Mouse (Mus musculus) liver, embryonic 11.5 days (tissue): ENCODE results near the gene Cnot6l. TPM values are rescaled to one million over a fixed set of nuclear protein-coding genes. Genes with fewer than 3 reads are reported as not detected.
A peak's percentile ranks its signal among the peaks of the same experiment; 100 is the strongest.

Experiments used
- ATAC-seq: fragments of 200-750 bp; cut with Nextera tagmentation; replicated peaks from 2 replicates; pipeline ENCODE4 v1.8.0; 2017; ENCODE audit warnings: moderate number of reproducible peaks, mild to moderate bottlenecking, moderate TSS enrichment, moderate library complexity; ENCODE audit not compliant: low FRiP score
- DNase-seq: peaks from one replicate; pipeline ENCODE4 v3.0.0-alpha.2; 2017; ENCODE audit warnings: low spot score
- H3K27ac ChIP-seq: fragments of 300-500 bp; sonication (generic); 2 replicates; pipeline ENCODE4 v1.5.1; 2014; ENCODE audit warnings: mild to moderate bottlenecking, low read depth, low read length, control low read depth
- H3K27me3 ChIP-seq: fragments of 300-500 bp; sonication (generic); replicated peaks from 2 replicates; pipeline ENCODE4 v1.6.1; 2014; ENCODE audit warnings: low read length, mixed read lengths; ENCODE audit not compliant: control insufficient read depth, insufficient read depth
- H3K36me3 ChIP-seq: fragments of 300-500 bp; sonication (generic); 2 replicates; pipeline ENCODE4 v1.6.1; 2014; ENCODE audit warnings: mild to moderate bottlenecking, low read length, moderate library complexity, mixed read lengths; ENCODE audit not compliant: control insufficient read depth, insufficient read depth
- H3K4me1 ChIP-seq: fragments of 300-500 bp; sonication (generic); replicated peaks from 2 replicates; pipeline ENCODE4 v1.6.1; 2014; ENCODE audit warnings: low read length, mixed read lengths; ENCODE audit not compliant: control insufficient read depth, insufficient read depth
- H3K4me2 ChIP-seq: fragments of 300-500 bp; sonication (generic); 2 replicates; pipeline ENCODE4 v1.6.1; 2014; ENCODE audit warnings: mild to moderate bottlenecking, control low read depth, moderate library complexity
- H3K4me3 ChIP-seq: fragments of 300-500 bp; sonication (generic); 2 replicates; pipeline ENCODE4 v1.5.1; 2014; ENCODE audit warnings: low read depth, low read length, control low read depth
- H3K9ac ChIP-seq: fragments of 300-500 bp; sonication (generic); 2 replicates; pipeline ENCODE4 v1.6.1; 2014; ENCODE audit warnings: low read depth, low read length, control low read depth
- H3K9me3 ChIP-seq: fragments of 300-500 bp; sonication (generic); 2 replicates; pipeline ENCODE4 v1.6.1; 2016; ENCODE audit warnings: low read length, inconsistent platforms, mixed read lengths; ENCODE audit not compliant: control insufficient read depth
- WGBS: fragments of 180-500 bp; shearing (Covaris S2); extraction: QIAGEN DNeasy Blood & Tissue Kit; methylation state at CpG from one replicate; pipeline ENCODE4 v1.1.7; 2014; 5-methylcytosine and 5-hydroxymethylcytosine counted together
- polyA plus RNA-seq: library from polyadenylated mRNA; unstranded; fragments of >200 nt; fragmentation: Nextera tagmentation; extraction: Ambion mirVana; gene quantifications from 2 replicates; pipeline ENCODE4 v1.2.1, GENCODE M21; 2014

Cnot6l gene
- 9.6 and 11.5 TPM in 2 replicates for polyA plus RNA-seq

DNA sequence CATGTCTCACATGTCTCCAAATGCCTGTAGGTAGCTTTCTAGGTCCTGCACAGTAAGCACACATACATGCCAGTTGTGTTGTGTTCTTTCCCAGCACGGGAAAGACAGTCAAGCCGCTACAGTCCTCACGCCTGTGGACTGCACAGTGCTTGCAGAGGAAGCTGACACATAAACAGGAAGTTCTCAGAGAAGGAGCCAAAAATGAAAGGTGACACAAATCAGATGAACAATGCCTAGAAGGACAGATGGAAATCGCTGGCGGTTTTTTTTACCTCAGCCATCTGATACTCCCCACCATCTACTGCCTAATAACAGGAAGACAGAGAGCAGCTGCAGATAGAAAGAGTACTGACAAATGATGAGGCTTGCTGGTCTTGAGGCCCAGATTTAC lies at the start of gene Cnot6l:
TSS of gene Cnot6l (minus strand) at position 151 of the 391 bp plus-strand sequence.
- ATAC-seq (no peak), DNase-seq (no peak)
- Histone ChIP-seq H3K9me3 (no peaks in the 10 kb centered on the region), H3K4me1 (peaks cover 13% of the 10 kb centered on the region), H3K4me2 (peak within 1 kb of the TSS; percentile 94), H3K27ac (peak within 1 kb of the TSS; percentile 99), H3K36me3 (no peaks in the 10 kb centered on the region), H3K9ac (peak within 1 kb of the TSS; percentile 80), H3K27me3 (no peaks in the 10 kb centered on the region), H3K4me3 (peak within 1 kb of the TSS; percentile 89)
- WGBS: 19% methylated on average over 5 of the region's 5 CpGs

GRCm38 (mm10) chr5:96209916-96210583 lies 46.1 kb upstream of the Cnot6l start:
- no peaks in the 10 kb centered on the region for H3K27me3 ChIP-seq
- H3K9ac ChIP-seq: peak overlapping the region; percentile 84
- H3K4me3 ChIP-seq: peak overlapping the region; percentile 79
- DNase-seq: peak; percentile 94
- peaks cover 2% of the 10 kb centered on the region; the same call in 1 of the 2 replicates for H3K36me3 ChIP-seq
- H3K9me3 ChIP-seq: no peaks in the 10 kb centered on the region
- H3K4me1 ChIP-seq: peaks cover 6% of the 10 kb centered on the region
- peak; percentile 95 for ATAC-seq
- under 1% methylated on average over 35 of the region's 35 CpGs for WGBS
- H3K4me2 ChIP-seq: peak overlapping the region; percentile 80
- H3K27ac ChIP-seq: peak overlapping the region; percentile 81

DNA sequence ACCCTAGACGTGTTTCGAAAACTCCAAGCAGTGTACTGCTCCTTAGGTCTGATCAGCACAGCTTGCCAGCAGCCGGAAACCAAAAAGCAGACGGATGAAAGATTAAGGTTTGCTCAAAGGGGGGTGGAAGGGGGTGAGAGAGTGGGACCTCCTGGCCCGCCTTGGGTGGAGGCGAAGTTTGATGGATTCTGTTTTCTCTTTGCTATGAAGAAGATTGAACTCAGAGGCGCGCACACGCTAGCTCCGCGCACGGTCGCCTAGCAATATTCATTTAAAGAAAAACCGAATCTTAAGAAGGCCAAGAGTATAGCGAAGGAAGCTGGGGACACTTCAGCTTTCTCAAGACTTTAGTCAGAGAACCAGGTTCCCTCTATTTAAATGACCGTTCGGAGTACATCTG lies 45.5 kb upstream of the Cnot6l start, which contains the start of gene Mrpl1:
TSS of gene Mrpl1 (plus strand) at position 35 of the 400 bp plus-strand sequence.
- peaks cover 6% of the 10 kb centered on the region for H3K4me1 ChIP-seq
- H3K4me2 ChIP-seq: peak within 1 kb of the TSS; percentile 80
- H3K9ac ChIP-seq: peak within 1 kb of the TSS; percentile 84
- peak within 1 kb of the TSS; percentile 79 for H3K4me3 ChIP-seq
- H3K27ac ChIP-seq: peak within 1 kb of the TSS; percentile 81
- no peaks in the 10 kb centered on the region for H3K9me3 ChIP-seq
- 1% methylated on average over 17 of the region's 17 CpGs for WGBS
- no peaks in the 10 kb centered on the region; the same call in 1 of the 2 replicates for H3K36me3 ChIP-seq
- H3K27me3 ChIP-seq: no peaks in the 10 kb centered on the region
- DNase-seq: peak; percentile 55
- ATAC-seq: peak; percentile 83

- Histone ChIP-seq H3K4me1 (peaks cover 6% of the 10 kb centered on the region), H3K9ac (no peak overlapping the region), H3K9me3 (no peaks in the 10 kb centered on the region), H3K4me3 (no peak overlapping the region), H3K4me2 (peak overlapping the region; percentile 80; the same call in 1 of the 2 replicates), H3K36me3 (no peaks in the 10 kb centered on the region), H3K27me3 (no peaks in the 10 kb centered on the region), H3K27ac (no peak overlapping the region)
- 34% methylated on average over 4 of the region's 4 CpGs for WGBS
- DNase-seq (no peak), ATAC-seq (no peak)
These were observed 44.6 kb upstream of the Cnot6l start for GRCm38 (mm10) chr5:96208543-96208942.

DNA sequence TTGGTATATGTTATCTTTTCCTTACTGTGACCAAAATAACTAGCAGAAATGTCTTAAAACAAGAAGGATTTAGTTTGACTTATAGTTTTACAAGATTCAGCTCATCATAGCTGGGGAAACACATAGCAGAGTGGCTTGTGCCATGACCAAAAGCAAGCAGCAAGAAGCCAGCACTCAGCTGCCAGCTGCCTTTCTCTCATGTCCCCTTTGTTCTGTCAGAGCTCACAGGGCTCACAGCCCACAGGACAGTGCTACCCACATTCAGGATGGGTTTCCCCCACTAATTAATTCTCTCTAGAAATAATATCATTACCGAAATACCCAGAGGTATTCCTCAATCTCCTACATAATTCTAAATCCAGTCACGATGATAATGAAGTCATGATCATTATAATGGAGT lies 43.6 kb upstream of the Cnot6l start:
- DNase-seq: no peak
- Histone ChIP-seq H3K27ac (no peak overlapping the region), H3K4me3 (no peak overlapping the region), H3K9me3 (no peaks in the 10 kb centered on the region), H3K4me1 (peaks cover 6% of the 10 kb centered on the region), H3K27me3 (no peaks in the 10 kb centered on the region), H3K4me2 (no peak overlapping the region), H3K36me3 (no peaks in the 10 kb centered on the region), H3K9ac (no peak overlapping the region)
- no peak for ATAC-seq
- 87% methylated on average over 2 of the region's 2 CpGs for WGBS

DNA sequence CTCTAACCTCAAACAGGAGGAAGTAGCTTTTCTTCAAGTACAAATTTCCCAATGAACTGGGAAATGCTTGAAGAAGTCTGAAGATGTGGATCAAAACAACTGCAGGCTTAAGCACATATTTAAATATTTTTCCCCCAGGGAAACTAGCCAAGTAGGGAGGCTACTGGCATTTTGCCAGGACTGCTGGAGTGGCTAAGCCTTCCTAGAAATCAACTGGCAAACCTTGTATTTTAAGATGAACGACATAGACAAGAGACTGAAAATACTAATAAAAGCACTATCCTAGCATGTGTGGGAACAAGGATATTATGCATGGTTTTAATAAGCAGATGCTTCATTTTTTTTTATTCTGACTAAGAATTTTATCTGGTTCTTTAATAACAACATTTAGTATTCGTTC lies 42.9 kb upstream of the Cnot6l start:
- Histone ChIP-seq H3K4me2 (no peak overlapping the region), H3K27me3 (no peaks in the 10 kb centered on the region), H3K9ac (no peak overlapping the region), H3K9me3 (no peaks in the 10 kb centered on the region), H3K36me3 (no peaks in the 10 kb centered on the region), H3K4me3 (no peak overlapping the region), H3K4me1 (peaks cover 8% of the 10 kb centered on the region), H3K27ac (no peak overlapping the region)
- 61% methylated on average over 2 of the region's 2 CpGs for WGBS
- DNase-seq (no peak), ATAC-seq (no peak)

DNA sequence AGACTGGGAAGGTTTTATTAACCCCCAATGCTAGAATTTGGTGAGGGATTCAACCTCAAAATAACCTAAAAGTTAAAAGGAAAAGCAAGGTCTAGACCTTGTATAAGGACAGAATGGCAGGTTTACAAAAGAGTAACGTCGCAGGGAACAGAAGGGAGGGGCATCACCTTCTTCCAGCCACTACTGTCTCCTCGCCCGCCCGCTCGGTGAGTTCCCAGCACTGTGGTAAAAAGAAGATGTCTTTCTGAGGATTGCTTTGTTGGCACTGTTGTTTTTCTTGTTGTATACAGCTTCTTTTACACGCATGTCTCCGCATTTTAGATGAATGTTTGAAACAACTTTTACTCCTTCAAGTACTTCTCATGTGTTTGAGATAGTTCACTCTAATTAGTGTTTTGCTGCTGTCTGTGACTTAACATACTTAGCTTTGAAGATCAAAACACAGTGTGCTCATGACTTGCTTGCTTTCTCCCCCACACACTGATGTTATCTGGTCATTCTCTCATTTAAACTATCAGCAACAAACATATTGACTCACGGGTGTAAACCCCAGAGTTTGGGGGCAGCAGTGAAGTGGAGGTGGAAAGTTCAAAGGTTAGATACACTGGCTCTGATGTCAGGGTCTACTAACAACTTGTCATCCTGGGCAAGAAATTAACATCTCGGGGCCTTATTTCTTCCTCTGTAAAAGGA lies 37.6 kb upstream of the Cnot6l start:
- Histone ChIP-seq H3K4me2 (no peak overlapping the region), H3K9me3 (no peaks in the 10 kb centered on the region), H3K36me3 (no peaks in the 10 kb centered on the region), H3K4me1 (peaks cover 6% of the 10 kb centered on the region; the same call in 1 of the 2 replicates), H3K27me3 (no peaks in the 10 kb centered on the region), H3K27ac (no peak overlapping the region), H3K9ac (no peak overlapping the region), H3K4me3 (no peak overlapping the region)
- 0 out of 2 replicates have a peak, but pooled peaks have one; percentile 39 for ATAC-seq
- DNase-seq: no peak
- WGBS: 65% methylated on average over 10 of the region's 10 CpGs

DNA sequence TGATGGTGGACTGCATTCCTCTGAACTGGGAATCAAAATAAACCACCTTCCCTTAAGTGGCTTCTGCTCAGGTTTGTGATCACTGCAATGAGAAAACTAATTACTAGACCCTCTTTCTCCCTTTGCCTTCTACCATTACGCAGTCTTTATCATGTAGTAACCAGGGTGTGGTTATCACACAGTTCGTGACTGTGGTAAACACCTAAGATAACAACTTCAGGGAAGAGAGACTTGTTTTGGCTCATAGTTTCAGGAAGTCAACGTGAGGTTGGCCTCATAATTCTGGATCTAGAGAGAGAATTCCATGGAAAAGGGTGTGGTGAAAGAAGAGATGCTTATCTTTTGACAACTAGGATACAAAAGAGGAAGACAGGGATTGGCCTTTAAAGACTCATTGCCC lies 36.3 kb upstream of the Cnot6l start:
- Histone ChIP-seq H3K4me3 (no peak overlapping the region), H3K4me2 (no peak overlapping the region), H3K27me3 (no peaks in the 10 kb centered on the region), H3K9me3 (no peaks in the 10 kb centered on the region), H3K27ac (no peak overlapping the region), H3K4me1 (peaks cover 6% of the 10 kb centered on the region; the same call in 1 of the 2 replicates), H3K9ac (no peak overlapping the region), H3K36me3 (no peaks in the 10 kb centered on the region)
- no peak for DNase-seq
- peak; percentile 68; the same call in 1 of the 2 replicates for ATAC-seq
- 40% methylated on average over 3 of the region's 3 CpGs for WGBS
